Mouse (Mus musculus) kidney, adult 2 months (tissue): ENCODE measurements around the gene Nav2.

Experiments used
- CTCF ChIP-seq: fragments of 200-500 bp; conservative IDR thresholded peaks from 2 replicates; pipeline ENCODE4 v1.5.1; 2011; ENCODE audit warnings: low read depth, mild to moderate bottlenecking, control low read depth, low read length, moderate library complexity, mixed read lengths; ENCODE audit not compliant: insufficient read depth, insufficient read length
- POLR2A ChIP-seq: fragments of 200-500 bp; IDR thresholded peaks from one replicate; pipeline ENCODE4 v1.6.1; 2011; ENCODE audit warnings: low read depth, low read length, control low read depth

DNA sequence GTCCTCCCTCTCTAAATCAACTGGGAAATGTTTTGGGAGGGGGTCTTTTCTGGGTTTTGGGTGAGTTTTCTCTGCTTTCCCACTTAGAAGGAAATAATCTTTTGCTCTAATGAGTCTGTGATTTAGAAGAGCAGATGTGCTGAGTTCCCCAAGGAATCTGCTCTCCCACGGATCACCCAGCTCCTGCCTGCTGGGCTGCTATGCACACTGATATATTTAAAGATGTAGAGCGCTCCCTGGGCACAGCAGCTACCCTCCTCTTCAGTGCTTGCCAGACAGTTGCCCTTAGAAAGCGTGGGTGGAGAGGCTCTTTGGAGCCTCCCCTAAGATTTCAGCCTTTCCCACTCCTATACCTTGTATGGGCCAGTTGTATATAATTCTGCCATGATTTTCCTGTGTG, 452.1 kb downstream of the Nav2 start:
- TF ChIP-seq POLR2A (no peak), CTCF (no peak)
